Mouse (Mus musculus): ENCODE measurements at regions not wholly inside any gene's neighbourhood (a gene's known extent, or its start where the extent isn't known, plus 50 kb on each side); places are given as distances from the start of the nearest gene placed in this dataset.
A peak's percentile ranks its signal among the peaks of the same experiment; 100 is the strongest.

DNA sequence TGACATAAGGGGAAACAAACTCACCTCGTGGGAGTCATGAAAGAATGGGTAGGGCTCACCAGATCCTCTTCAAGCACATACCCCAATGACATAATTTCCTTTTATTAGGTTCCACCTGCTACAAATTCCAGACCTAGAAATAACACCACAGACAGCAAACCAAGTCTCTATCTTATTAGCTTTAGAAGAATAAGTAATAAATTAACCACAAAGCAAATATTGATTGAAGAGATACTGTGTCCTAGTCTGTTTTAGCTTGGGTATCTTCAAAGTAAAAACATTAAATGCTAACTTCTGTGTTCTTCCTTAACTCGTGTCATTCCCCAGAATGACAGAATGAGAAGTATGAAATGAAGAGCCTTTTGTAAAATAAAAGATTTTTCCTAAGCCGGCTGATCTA lies 222.4 kb downstream of the Gm10295 start:
- WGBS, result 65% methylated on average over 3 of the region's 3 CpGs
- TF ChIP-seq CTCF (conservative IDR thresholded peaks at IDR 0.05; ENCODE audit: insufficient read depth, insufficient read length, low read depth, low read length) (no peak), POLR2A (IDR thresholded peaks at IDR 0.05; ENCODE audit: low read depth, low read length) (no peak)
- no peak for DNase-seq
- Histone ChIP-seq H3K27me3 (replicated peaks; ENCODE audit: control insufficient read depth, insufficient read depth, low read length) (no peaks in the 10 kb centered on the region), H3K36me3 (ENCODE audit: control insufficient read depth, insufficient read depth, low read length) (no peaks in the 10 kb centered on the region), H3K4me3 (ENCODE audit: insufficient read depth, low read depth, low read length) (no peak overlapping the region), H3K27ac (ENCODE audit: insufficient read depth, low read depth, low read length) (no peak overlapping the region), H3K4me1 (ENCODE audit: control insufficient read depth, insufficient read depth, low read length) (no peaks in the 10 kb centered on the region; the same call in 1 of the 2 replicates)

DNA sequence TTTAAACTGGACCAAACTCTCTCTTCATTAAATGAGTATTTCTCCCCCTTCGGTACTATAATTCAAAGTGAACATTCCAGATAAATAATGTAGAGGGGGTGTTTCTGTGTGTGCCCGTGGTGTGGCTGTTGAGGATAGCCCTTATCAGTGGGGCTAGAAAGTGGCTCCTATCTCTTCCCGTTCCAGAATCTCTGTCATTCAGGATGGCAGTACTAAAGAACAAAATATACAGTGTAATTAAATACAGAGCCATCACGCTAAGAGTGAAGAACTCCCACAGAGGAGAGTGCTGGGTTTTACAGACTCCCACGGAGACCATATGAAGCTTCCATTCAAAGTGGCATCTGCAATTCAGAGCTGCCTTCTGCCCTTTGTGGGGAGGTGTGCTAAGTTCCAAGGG lies 229.8 kb downstream of the Gm10295 start:
- no peak overlapping the region for H3K4me3 ChIP-seq (ENCODE audit: insufficient read depth, low read depth, low read length)
- TF ChIP-seq POLR2A (IDR thresholded peaks at IDR 0.05; ENCODE audit: low read depth, low read length) (no peak), CTCF (conservative IDR thresholded peaks at IDR 0.05; ENCODE audit: insufficient read depth, insufficient read length, low read depth, low read length) (no peak)
- 78% methylated on average over 5 of the region's 5 CpGs for WGBS
- no peak overlapping the region for H3K27ac ChIP-seq (ENCODE audit: insufficient read depth, low read depth, low read length)
- H3K36me3 ChIP-seq (ENCODE audit: control insufficient read depth, insufficient read depth, low read length), result no peaks in the 10 kb centered on the region
- DNase-seq, result no peak
- peaks cover 3% of the 10 kb centered on the region; the same call in 1 of the 2 replicates for H3K4me1 ChIP-seq (ENCODE audit: control insufficient read depth, insufficient read depth, low read length)
- no peaks in the 10 kb centered on the region for H3K27me3 ChIP-seq (replicated peaks; ENCODE audit: control insufficient read depth, insufficient read depth, low read length)

DNA sequence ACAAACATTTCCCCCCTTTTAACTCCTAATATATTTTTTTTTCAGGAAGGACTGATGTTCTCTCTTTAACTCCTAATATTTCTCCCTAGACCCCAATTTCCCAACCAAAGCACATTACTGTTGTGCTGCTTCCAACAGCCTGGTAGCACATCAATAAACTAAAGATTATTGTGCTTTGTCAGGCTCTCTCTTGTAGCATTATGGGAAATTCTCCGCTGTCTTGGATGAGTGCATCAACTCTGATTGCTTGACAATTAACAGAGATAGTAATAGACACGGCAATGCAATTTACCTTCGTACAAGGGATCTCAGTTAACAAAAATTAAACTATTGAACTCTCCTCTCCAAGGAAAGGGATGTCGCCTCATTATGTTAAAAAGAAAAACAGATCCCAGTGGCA lies 230.3 kb downstream of the Gm10295 start:
- TF ChIP-seq CTCF (conservative IDR thresholded peaks at IDR 0.05; ENCODE audit: insufficient read depth, insufficient read length, low read depth, low read length) (no peak), POLR2A (IDR thresholded peaks at IDR 0.05; ENCODE audit: low read depth, low read length) (no peak)
- no peaks in the 10 kb centered on the region for H3K36me3 ChIP-seq (ENCODE audit: control insufficient read depth, insufficient read depth, low read length)
- H3K4me1 ChIP-seq (ENCODE audit: control insufficient read depth, insufficient read depth, low read length), result peaks cover 5% of the 10 kb centered on the region; the same call in 1 of the 2 replicates
- no peak overlapping the region for H3K4me3 ChIP-seq (ENCODE audit: insufficient read depth, low read depth, low read length)
- H3K27ac ChIP-seq (ENCODE audit: insufficient read depth, low read depth, low read length), result no peak overlapping the region
- WGBS, result 80% methylated on average over 4 of the region's 4 CpGs
- DNase-seq, result no peak
- H3K27me3 ChIP-seq (replicated peaks; ENCODE audit: control insufficient read depth, insufficient read depth, low read length), result no peaks in the 10 kb centered on the region

DNA sequence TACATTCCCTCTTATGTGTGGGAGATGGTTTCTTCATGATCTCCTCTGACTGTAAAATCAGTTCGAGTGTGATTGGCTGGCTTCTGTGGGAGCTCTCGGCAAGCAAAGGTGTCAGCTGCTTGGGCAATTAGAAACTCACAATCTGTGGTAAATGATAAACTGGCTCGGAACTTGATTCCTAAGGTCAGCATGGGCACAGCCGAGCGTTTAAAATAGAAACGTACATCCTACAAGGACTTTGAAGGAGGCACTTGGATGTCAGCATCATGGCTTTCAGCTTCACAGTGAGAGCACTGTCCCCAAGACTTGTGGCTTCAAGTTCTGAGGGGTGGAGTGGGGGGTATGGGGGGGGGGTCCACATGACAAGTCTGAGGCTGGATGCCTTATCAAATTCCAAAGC lies 231.3 kb downstream of the Gm10295 start:
- H3K27me3 ChIP-seq (replicated peaks; ENCODE audit: control insufficient read depth, insufficient read depth, low read length), result no peaks in the 10 kb centered on the region
- DNase-seq, result peak; percentile 80
- no peak overlapping the region for H3K4me3 ChIP-seq (ENCODE audit: insufficient read depth, low read depth, low read length)
- no peak overlapping the region for H3K27ac ChIP-seq (ENCODE audit: insufficient read depth, low read depth, low read length)
- peaks cover 5% of the 10 kb centered on the region; the same call in 1 of the 2 replicates for H3K4me1 ChIP-seq (ENCODE audit: control insufficient read depth, insufficient read depth, low read length)
- TF ChIP-seq POLR2A (IDR thresholded peaks at IDR 0.05; ENCODE audit: low read depth, low read length) (no peak), CTCF (conservative IDR thresholded peaks at IDR 0.05; ENCODE audit: insufficient read depth, insufficient read length, low read depth, low read length) (no peak)
- 31% methylated on average over 6 of the region's 6 CpGs for WGBS
- no peaks in the 10 kb centered on the region for H3K36me3 ChIP-seq (ENCODE audit: control insufficient read depth, insufficient read depth, low read length)

DNA sequence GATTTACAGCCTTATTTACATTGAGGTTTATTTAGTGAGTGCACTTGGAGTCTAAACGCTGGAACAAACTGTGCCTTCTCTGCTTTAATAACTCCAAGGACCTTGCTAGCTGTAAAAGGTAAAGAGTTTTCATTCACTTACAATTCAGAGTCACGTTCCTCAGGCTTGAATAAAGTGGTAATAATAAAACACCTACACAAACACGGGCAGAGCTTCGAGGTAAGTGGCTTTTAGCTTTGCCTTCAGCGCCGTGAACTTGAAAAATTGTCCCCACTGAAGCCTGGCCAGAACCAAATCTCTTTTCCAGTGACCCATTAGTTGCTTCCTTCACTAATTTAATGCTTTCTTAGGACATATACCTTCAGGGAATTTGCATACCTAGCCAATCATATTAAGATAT lies 244.2 kb downstream of the Gm10295 start:
- H3K36me3 ChIP-seq (ENCODE audit: control insufficient read depth, insufficient read depth, low read length), result no peaks in the 10 kb centered on the region
- DNase-seq, result peak; percentile 67
- 63% methylated on average over 6 of the region's 6 CpGs for WGBS
- no peak overlapping the region for H3K4me3 ChIP-seq (ENCODE audit: insufficient read depth, low read depth, low read length)
- H3K27me3 ChIP-seq (replicated peaks; ENCODE audit: control insufficient read depth, insufficient read depth, low read length), result no peaks in the 10 kb centered on the region
- peak overlapping the region; percentile 89 for H3K27ac ChIP-seq (ENCODE audit: insufficient read depth, low read depth, low read length)
- TF ChIP-seq POLR2A (IDR thresholded peaks at IDR 0.05; ENCODE audit: low read depth, low read length), result no peak
- H3K4me1 ChIP-seq (ENCODE audit: control insufficient read depth, insufficient read depth, low read length), result no peaks in the 10 kb centered on the region

DNA sequence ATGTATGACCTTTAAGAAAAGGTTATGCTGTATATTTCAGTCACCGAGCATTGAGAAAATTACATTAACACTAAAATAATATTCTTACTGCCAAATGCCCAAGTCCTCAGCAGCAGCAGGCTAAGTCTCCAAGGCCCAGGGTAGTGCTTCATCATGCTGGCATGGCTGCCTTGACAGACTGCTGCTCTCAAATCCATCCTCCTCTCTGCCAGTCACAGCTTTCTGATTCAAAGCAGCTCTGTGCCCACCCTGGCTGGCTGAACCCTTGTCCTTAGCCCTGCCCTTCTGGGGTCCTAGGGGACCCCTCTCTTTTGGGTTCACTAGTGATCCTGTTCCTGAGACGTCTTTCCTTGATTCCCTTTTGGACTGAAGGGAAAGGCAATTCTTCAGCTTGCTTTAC lies 251.0 kb downstream of the Gm10295 start:
- no peaks in the 10 kb centered on the region for H3K4me1 ChIP-seq (ENCODE audit: control insufficient read depth, insufficient read depth, low read length)
- no peak overlapping the region for H3K27ac ChIP-seq (ENCODE audit: insufficient read depth, low read depth, low read length)
- no peaks in the 10 kb centered on the region for H3K27me3 ChIP-seq (replicated peaks; ENCODE audit: control insufficient read depth, insufficient read depth, low read length)
- WGBS, result 78% methylated on average over 2 of the region's 2 CpGs
- H3K4me3 ChIP-seq (ENCODE audit: insufficient read depth, low read depth, low read length), result no peak overlapping the region
- H3K36me3 ChIP-seq (ENCODE audit: control insufficient read depth, insufficient read depth, low read length), result no peaks in the 10 kb centered on the region
- TF ChIP-seq POLR2A (IDR thresholded peaks at IDR 0.05; ENCODE audit: low read depth, low read length) (no peak), CTCF (conservative IDR thresholded peaks at IDR 0.05; ENCODE audit: insufficient read depth, insufficient read length, low read depth, low read length) (no peak)
- no peak for DNase-seq

DNA sequence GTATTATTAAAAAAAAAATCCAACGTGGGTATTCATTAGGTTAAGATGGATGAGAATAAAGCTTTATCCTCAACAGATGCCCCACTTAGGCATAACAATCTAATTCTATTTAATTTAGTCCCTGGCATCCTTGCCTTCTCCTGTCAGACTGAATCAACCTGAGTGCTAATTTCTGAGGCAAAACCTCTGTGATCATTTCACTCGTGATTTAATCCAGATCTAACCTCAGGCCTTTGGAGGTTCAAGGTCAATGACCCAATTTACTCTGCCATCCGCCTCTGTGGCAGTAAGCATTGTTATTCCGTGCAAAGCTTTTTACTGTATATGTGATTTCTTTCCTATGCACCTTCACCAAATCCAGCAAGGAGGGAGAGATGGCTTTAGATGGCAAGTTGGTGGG lies 253.0 kb downstream of the Gm10295 start:
- Histone ChIP-seq H3K36me3 (ENCODE audit: control insufficient read depth, insufficient read depth, low read length) (no peaks in the 10 kb centered on the region), H3K4me1 (ENCODE audit: control insufficient read depth, insufficient read depth, low read length) (no peaks in the 10 kb centered on the region; the same call in 1 of the 2 replicates), H3K27me3 (replicated peaks; ENCODE audit: control insufficient read depth, insufficient read depth, low read length) (no peaks in the 10 kb centered on the region), H3K4me3 (ENCODE audit: insufficient read depth, low read depth, low read length) (no peak overlapping the region), H3K27ac (ENCODE audit: insufficient read depth, low read depth, low read length) (no peak overlapping the region)
- DNase-seq, result no peak
- TF ChIP-seq POLR2A (IDR thresholded peaks at IDR 0.05; ENCODE audit: low read depth, low read length) (no peak), CTCF (conservative IDR thresholded peaks at IDR 0.05; ENCODE audit: insufficient read depth, insufficient read length, low read depth, low read length) (no peak)
- WGBS, result 54% methylated on average over 4 of the region's 4 CpGs

Measured in kidney, adult 2 months (tissue).